In the genomic region with DNA sequence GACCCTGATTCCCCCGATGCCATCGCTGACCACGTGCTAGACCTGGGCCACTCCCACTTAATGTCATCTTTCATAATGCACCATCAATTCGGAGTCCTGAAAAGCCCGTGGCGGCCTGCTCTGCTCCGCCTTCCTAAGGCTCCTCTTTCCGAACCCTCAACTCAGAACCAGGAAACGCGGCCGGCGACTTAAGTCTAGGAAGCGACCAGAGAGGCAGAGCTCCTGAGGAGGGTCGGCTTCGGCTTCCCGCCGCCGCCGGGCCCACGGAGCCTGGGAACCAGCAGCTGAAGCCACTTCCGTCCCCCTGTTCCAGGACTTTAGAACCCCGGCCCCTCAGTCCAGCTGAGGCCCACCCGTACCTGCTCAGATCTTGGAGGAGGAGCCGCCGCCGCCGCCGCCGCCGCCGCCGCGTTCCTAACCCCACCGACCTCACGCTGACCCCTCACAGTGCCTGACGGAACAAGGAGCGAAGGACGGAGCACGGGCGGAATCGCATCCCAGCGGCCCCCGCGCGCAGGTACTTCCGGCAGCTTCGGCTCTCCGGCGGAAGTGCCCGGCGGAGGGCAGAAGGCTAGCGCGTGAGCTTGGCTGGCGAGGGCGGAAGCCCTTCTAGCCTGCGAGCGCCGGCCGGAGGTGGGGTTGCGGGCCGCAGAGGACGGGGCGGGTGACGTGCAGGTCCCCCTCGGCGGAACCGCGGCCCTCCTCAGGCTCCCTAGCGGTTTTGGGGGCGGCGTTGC, we compare ENCODE assay signal across 8 mouse cellular contexts. TPM values are rescaled to one million over a fixed set of nuclear protein-coding genes. Genes with fewer than 3 reads are reported as not detected.
DNase-seq lines count a peak whose midpoint lies in the region; ATAC-seq and TF ChIP-seq lines count a peak whose summit lies in the region.

A gene (plus strand): TSS at position 69 of the 737 bp plus-strand sequence.
A gene (minus strand): TSS at position 545 of the 737 bp plus-strand sequence.

- peak; percentile 89 for DNase-seq in gastrocnemius, postnatal 10 days
- DNase-seq in induced T-regulatory cell, adult 2 months (ENCODE audit: low read depth), result peak; percentile 91
- DNase-seq in left cerebral cortex, adult 9 months (ENCODE audit: low spot score in 2 of 2), result peak; percentile 49 to 85
- DNase-seq in right cerebral cortex, postnatal 14 days, result peak; percentile 91
- peak; percentile 75 to 87 for DNase-seq in urinary bladder, postnatal 36 days (ENCODE audit: low spot score in 2 of 2)

- peak within 1 kb of the TSS; percentile 89 for H3K4me3 ChIP-seq in cortical plate, adult 2 months (ENCODE audit: insufficient read depth, low read length)

- peak; percentile 36; the same call in 1 of the 2 replicates for TF ChIP-seq POLR2A in cortical plate, adult 2 months (IDR thresholded peaks at IDR 0.05; ENCODE audit: extremely low read depth, insufficient read depth, low read length)

- TF ChIP-seq CTCF in cortical plate, adult 2 months (IDR thresholded peaks at IDR 0.05; ENCODE audit: extremely low read depth, insufficient read depth, low read length), result no peak

- peak; percentile 85 for ATAC-seq in activated CD4-positive, CD25-positive, alpha-beta regulatory T cell, adult 4 months
- ATAC-seq in megakaryocyte progenitor cell, adult 5-6 weeks (replicated peaks; ENCODE audit: poor library complexity), result peak; percentile 89

- H3K4me1 ChIP-seq in cortical plate, adult 2 months (ENCODE audit: control insufficient read depth, insufficient read depth, low read length), result peaks cover 10% of the 10 kb centered on the region

- peak within 1 kb of the TSS; percentile 52 for H3K27ac ChIP-seq in cortical plate, adult 2 months (ENCODE audit: insufficient read depth, low read length)

RNA-seq across cellular contexts. Expression of the first gene that starts in this region (rescaled TPM):
- 10 to 100 TPM; 22.2 to 22.8 TPM for polyA plus RNA-seq in activated CD4-positive, CD25-positive, alpha-beta regulatory T cell, adult 4 months (2017; shearing (Covaris generic))
- 89.3 and 99.8 TPM in 2 replicates for polyA plus RNA-seq in cortical plate, adult 2 months (2012; rRNA removed)
- 10 to 100 TPM; 13.1 to 18.3 TPM for total RNA-seq in gastrocnemius, postnatal 10 days (2021)
- total RNA-seq in megakaryocyte progenitor cell, adult 5-6 weeks (2015), result 7.0 and 8.2 TPM in 2 replicates
- total RNA-seq in megakaryocyte progenitor cell, adult 5-6 weeks (2017), result 38.2 and 48.2 TPM in 2 replicates

RNA-seq across cellular contexts. Expression of the second gene that starts in this region (rescaled TPM):
- 10 to 100 TPM; 52.2 to 60.8 TPM for polyA plus RNA-seq in activated CD4-positive, CD25-positive, alpha-beta regulatory T cell, adult 4 months (2017; shearing (Covaris generic))
- 70.9 and 72.7 TPM in 2 replicates for polyA plus RNA-seq in cortical plate, adult 2 months (2012; rRNA removed)
- 10 to 100 TPM; 25.2 to 30.8 TPM for total RNA-seq in gastrocnemius, postnatal 10 days (2021)
- 26.8 and 28.6 TPM in 2 replicates for total RNA-seq in megakaryocyte progenitor cell, adult 5-6 weeks (2015)
- total RNA-seq in megakaryocyte progenitor cell, adult 5-6 weeks (2017), result 62.1 and 70.2 TPM in 2 replicates

Comparison
In these comparisons a context has a peak if more than half of its experiments do, and no peak if none do; other contexts are left out.
1. Peak in every context shown above with its lines: DNase-seq, ATAC-seq, H3K4me3 ChIP-seq and H3K27ac ChIP-seq.